Mouse (Mus musculus): ENCODE measurements around the gene Slc9a3r1. TPM values are rescaled to one million over a fixed set of nuclear protein-coding genes. Genes with fewer than 3 reads are reported as not detected.
A peak's percentile ranks its signal among the peaks of the same experiment; 100 is the strongest.

The Slc9a3r1 gene
- polyA plus RNA-seq, 1 experiment from 2014 or later = 74.5 TPM

DNA sequence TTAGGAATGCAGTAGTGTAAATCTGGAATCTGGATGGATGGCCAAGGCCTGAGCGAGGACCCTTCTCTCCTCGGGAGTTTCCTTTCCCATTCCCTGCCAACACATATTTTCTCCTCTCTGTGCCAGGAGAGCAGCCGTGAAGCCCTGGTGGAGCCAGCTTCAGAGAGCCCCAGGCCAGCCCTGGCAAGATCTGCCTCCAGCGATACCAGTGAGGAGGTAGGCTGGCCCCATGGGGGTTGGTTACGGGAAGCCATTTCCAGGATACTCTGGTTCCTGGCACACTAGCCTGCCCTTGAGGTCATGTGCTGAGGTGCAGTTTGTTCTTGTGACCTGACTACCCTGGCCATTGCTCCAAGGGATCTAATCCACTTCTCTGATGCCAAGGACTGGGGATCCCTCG, 16.7 kb downstream of the Slc9a3r1 start:
- Histone ChIP-seq H3K36me3 (peaks cover 64% of the 10 kb centered on the region), H3K9ac (no peak overlapping the region), H3K9me3 (replicated peaks) (no peaks in the 10 kb centered on the region), H3K27ac (no peak overlapping the region), H3K4me1 (peaks cover 59% of the 10 kb centered on the region), H3K4me2 (no peak overlapping the region), H3K27me3 (replicated peaks) (no peaks in the 10 kb centered on the region), H3K4me3 (no peak overlapping the region)
- ATAC-seq = no peak
- 73% methylated on average over 6 of the region's 6 CpGs for WGBS (ENCODE audit: insufficient replicate concordance)

DNA sequence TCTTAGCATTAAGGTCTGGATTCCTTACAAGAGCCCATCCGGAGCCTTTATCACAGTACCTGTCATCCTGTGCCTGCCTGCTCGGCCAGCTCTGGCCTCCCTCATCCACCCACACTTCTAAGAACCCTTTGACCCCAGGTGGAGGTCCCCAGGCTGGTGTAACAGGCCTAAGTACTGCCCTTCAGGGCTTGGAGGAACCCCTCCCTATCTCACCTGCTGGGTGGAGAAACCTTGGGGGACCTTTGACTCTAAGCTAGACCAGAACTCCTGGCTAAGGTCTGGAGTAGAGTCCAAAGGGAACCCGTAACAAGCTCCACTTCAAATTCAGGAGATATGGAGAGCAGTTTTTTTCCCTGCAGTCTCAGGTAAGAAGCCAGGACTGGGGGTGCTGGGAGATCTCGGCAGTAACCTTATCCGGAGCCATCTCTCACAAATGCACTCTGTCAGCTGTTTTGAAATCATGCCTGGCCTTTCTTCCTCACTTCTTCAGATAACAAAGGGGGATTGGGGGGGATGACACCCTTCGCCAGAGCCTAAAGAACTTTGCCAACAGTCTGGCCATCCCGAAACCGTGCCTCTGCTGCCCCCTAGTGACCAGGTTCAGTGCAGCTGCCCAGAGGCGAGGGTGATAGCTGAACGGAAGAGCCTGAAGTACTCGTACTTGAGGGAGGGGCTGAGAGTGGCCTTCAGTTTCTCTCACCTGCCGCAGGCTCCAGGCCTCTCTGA, 18.9 kb downstream of the Slc9a3r1 start:
- 18% methylated on average over 12 of the region's 12 CpGs for WGBS (ENCODE audit: insufficient replicate concordance)
- peaks cover 55% of the 10 kb centered on the region for H3K4me1 ChIP-seq
- H3K4me2 ChIP-seq = no peak overlapping the region
- H3K27ac ChIP-seq = no peak overlapping the region
- ATAC-seq = no peak
- no peaks in the 10 kb centered on the region for H3K9me3 ChIP-seq (replicated peaks)
- H3K9ac ChIP-seq = no peak overlapping the region
- H3K4me3 ChIP-seq = no peak overlapping the region
- peaks cover 50% of the 10 kb centered on the region for H3K36me3 ChIP-seq
- H3K27me3 ChIP-seq (replicated peaks) = no peaks in the 10 kb centered on the region

DNA sequence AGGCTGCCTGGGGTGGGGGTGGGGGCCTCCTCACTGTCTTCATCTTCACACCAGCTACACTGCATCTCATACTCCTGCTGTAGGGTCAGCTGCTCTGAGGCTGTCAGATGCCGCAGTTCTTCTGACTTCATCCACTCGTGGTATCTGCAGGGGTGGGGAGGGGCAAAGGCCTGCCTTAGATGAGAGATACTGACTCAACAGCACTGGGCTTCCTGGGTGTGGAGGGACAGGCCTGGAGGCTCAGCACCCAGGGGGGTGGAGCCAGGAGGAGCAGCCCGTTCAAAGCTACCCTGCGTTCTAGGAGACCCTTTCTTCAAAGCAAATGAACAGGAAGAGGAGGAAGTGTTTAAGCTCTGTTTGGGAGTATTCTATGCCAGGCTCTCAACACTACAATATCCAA, 21.8 kb downstream of the Slc9a3r1 start:
- 20% methylated on average over 3 of the region's 4 CpGs for WGBS (ENCODE audit: insufficient replicate concordance)
- peaks cover 32% of the 10 kb centered on the region for H3K36me3 ChIP-seq
- H3K27ac ChIP-seq = no peak overlapping the region
- peaks cover 59% of the 10 kb centered on the region for H3K4me1 ChIP-seq
- ATAC-seq = no peak
- peak overlapping the region; percentile 41 for H3K9ac ChIP-seq
- H3K4me2 ChIP-seq = peak overlapping the region; percentile 28
- no peak overlapping the region for H3K4me3 ChIP-seq
- H3K9me3 ChIP-seq (replicated peaks) = no peaks in the 10 kb centered on the region
- H3K27me3 ChIP-seq (replicated peaks) = no peaks in the 10 kb centered on the region

DNA sequence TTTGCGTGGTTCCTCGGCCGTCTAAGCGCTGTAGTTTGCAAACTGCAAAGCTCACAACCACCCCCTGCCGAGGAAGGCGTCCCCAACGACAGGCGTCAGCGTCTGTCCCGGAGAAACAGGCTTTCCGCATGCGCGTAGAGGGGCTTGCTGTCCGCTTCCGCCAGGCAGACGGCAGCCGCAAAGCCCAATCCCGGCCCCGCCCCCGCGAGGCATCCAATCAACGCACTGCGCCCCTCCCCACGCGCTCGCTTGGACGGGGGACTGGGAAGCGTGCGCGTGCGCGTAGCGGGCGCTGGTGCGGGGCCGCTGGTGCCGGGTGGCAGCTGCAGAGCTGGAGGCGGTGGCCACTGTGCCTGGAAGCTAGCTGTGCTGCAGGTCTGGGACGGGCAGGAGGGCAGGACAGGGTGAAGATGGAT, 24.1 kb downstream of the Slc9a3r1 start, which contains the start of gene Tmem104:
Gene Tmem104, plus strand, starts transcription at position 264 of the 416 bp plus-strand sequence.
- Histone ChIP-seq H3K4me3 (peak within 1 kb of the TSS; percentile 76), H3K27ac (peak within 1 kb of the TSS; percentile 85), H3K9ac (peak within 1 kb of the TSS; percentile 80), H3K9me3 (replicated peaks) (no peaks in the 10 kb centered on the region), H3K4me1 (peaks cover 67% of the 10 kb centered on the region), H3K27me3 (replicated peaks) (no peaks in the 10 kb centered on the region), H3K36me3 (peaks cover 26% of the 10 kb centered on the region), H3K4me2 (peak within 1 kb of the TSS; percentile 95)
- under 1% methylated on average over 39 of the region's 39 CpGs for WGBS (ENCODE audit: insufficient replicate concordance)
- ATAC-seq = peak; percentile 92

DNA sequence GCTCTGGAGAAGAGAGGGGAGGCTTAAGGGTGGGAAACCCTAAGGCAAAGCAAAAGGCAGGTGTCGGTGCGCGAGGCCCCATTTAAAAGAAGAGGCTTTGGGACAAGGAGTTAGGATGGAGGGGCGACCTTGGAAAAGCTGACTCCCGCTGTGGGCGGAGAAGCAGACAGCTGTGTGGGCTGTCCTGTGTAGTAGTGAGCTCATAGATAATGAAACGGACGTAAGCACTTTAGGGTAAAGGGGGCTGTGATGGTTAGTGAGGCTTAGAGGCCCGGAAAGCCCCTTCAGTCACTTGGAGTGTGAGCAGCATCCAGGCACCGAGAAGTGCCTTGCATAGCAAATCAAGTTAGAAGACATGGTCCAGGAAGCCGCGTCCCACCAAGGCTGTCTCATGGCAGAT, 24.6 kb downstream of the Slc9a3r1 start, which contains the start of gene Nat9:
Gene Nat9, minus strand, starts transcription at position 167 of the 400 bp plus-strand sequence.
- Histone ChIP-seq H3K4me3 (peak within 1 kb of the TSS; percentile 76), H3K9me3 (replicated peaks) (no peaks in the 10 kb centered on the region), H3K27me3 (replicated peaks) (no peaks in the 10 kb centered on the region), H3K36me3 (peaks cover 24% of the 10 kb centered on the region), H3K9ac (peak within 1 kb of the TSS; percentile 80), H3K27ac (peak within 1 kb of the TSS; percentile 85), H3K4me1 (peaks cover 68% of the 10 kb centered on the region), H3K4me2 (peak within 1 kb of the TSS; percentile 95)
- WGBS (ENCODE audit: insufficient replicate concordance) = 3% methylated on average over 12 of the region's 12 CpGs
- peak; percentile 44 for ATAC-seq

DNA sequence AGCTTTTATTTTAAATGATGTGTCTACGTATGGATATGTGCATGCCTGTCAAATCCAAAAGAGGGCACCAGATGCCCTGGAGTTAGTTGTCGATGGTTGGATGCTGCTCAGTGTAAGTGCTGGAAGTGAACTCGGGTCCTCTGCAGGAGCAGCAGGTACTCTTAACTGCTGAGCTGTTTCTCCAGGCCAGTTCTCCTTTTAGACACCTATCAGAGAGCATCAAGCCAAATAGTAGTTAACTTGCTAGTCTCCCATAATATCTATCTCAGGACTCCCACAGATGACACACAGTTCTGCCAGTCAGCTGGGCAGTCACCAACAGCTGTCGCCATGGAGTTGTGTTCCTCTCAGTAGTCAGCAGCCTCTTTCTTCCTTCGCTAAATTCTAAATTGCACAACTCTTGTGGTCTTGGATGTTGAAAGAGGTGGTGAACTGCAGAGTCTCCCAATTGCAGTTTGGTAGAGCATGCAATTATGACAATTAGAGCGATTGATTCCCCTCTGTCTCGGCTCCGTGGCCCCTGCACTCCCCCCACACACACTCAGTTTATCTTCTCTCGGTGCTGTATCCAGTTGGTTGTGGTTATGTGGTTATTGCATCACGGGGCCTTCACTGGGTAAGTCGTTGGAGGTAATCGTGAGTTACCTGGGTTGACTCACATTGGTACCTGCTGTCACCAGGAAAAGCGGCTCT, 25.5 kb downstream of the Slc9a3r1 start:
- H3K9me3 ChIP-seq (replicated peaks) = no peaks in the 10 kb centered on the region
- WGBS (ENCODE audit: insufficient replicate concordance) = 29% methylated on average over 13 of the region's 13 CpGs
- peak overlapping the region; percentile 95 for H3K4me2 ChIP-seq
- peaks cover 23% of the 10 kb centered on the region for H3K36me3 ChIP-seq
- H3K4me1 ChIP-seq = peaks cover 65% of the 10 kb centered on the region
- H3K9ac ChIP-seq = 0 out of 2 replicates have a peak overlapping the region, but pooled peaks have one; percentile 12
- no peaks in the 10 kb centered on the region for H3K27me3 ChIP-seq (replicated peaks)
- no peak for ATAC-seq
- H3K27ac ChIP-seq = peak overlapping the region; percentile 51; the same call in 1 of the 2 replicates
- peak overlapping the region; percentile 76; the same call in 1 of the 2 replicates for H3K4me3 ChIP-seq

DNA sequence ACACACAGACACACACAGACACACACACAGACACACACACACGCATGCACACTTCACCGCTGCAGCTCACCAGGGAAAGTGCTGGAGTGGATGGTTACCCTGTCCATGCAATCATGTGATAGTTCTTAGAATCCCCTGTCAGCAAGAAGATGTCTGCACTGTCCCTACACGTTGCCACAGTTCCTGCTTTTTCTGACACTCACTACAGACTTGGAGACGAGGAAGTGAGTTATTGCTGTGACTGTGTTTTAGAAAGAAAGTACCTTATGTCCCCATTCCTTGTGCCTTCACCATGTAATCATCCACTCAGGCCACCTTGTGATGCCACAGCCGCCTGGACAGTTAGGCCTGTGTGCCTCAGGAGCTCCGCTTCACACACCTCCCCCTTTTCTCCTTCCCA, 26.2 kb downstream of the Slc9a3r1 start:
- peak overlapping the region; percentile 9; the same call in 1 of the 2 replicates for H3K4me3 ChIP-seq
- peaks cover 66% of the 10 kb centered on the region for H3K4me1 ChIP-seq
- 0 out of 2 replicates have a peak overlapping the region, but pooled peaks have one; percentile 51 for H3K27ac ChIP-seq
- H3K36me3 ChIP-seq = peaks cover 23% of the 10 kb centered on the region
- H3K27me3 ChIP-seq (replicated peaks) = no peaks in the 10 kb centered on the region
- no peak for ATAC-seq
- no peaks in the 10 kb centered on the region for H3K9me3 ChIP-seq (replicated peaks)
- H3K4me2 ChIP-seq = peak overlapping the region; percentile 95
- H3K9ac ChIP-seq = 0 out of 2 replicates have a peak overlapping the region, but pooled peaks have one; percentile 12
- WGBS (ENCODE audit: insufficient replicate concordance) = 68% methylated on average over 6 of the region's 6 CpGs

DNA sequence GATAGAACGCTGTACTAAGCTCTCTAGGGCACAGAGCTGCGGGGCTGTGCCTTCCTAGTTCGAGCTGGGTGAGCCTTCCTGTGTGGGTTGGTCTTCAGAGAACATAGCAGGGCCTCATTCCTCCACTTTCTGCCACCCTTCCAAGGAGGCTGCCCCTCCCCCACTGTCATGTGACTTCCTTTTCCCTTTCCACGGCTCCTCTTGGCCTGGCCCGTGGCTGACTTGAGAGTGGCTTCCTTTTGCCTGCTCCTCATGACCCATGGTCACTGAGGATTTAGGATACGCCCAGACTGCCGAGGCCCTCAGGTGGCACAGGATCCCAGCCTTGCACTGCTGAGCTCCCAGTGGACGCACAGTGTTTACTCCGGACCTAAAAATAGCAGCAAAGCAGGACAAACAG, 29.0 kb downstream of the Slc9a3r1 start:
- peaks cover 70% of the 10 kb centered on the region for H3K4me1 ChIP-seq
- peaks cover 23% of the 10 kb centered on the region for H3K36me3 ChIP-seq
- no peak overlapping the region for H3K4me3 ChIP-seq
- WGBS (ENCODE audit: insufficient replicate concordance) = 21% methylated on average over 9 of the region's 9 CpGs
- H3K9me3 ChIP-seq (replicated peaks) = no peaks in the 10 kb centered on the region
- no peaks in the 10 kb centered on the region for H3K27me3 ChIP-seq (replicated peaks)
- peak overlapping the region; percentile 62 for H3K27ac ChIP-seq
- no peak overlapping the region; the same call in 1 of the 2 replicates for H3K9ac ChIP-seq
- peak overlapping the region; percentile 32 for H3K4me2 ChIP-seq
- no peak for ATAC-seq

DNA sequence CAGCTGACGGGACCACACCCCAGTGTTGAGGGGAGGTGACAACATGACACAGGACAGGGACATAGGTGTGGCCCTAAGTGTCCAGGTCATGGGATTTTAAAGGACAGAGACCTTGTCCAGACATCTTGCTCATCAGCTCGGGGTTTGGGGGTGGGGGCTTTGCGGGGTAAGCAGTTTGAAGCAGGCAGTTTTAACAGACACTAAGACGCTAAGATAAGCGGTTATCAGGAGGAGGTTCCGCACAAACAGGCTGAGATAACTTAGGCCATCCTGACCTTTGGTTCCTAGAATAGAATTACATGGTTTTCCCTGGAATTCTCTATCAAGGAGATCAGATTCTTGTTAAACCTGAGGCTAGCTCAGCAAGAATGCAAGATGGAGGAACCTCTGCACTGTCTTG, 31.6 kb downstream of the Slc9a3r1 start:
- peaks cover 30% of the 10 kb centered on the region for H3K36me3 ChIP-seq
- no peak overlapping the region for H3K4me3 ChIP-seq
- peak overlapping the region; percentile 22; the same call in 1 of the 2 replicates for H3K4me2 ChIP-seq
- peak; percentile 36; the same call in 1 of the 2 replicates for ATAC-seq
- H3K4me1 ChIP-seq = peaks cover 51% of the 10 kb centered on the region
- no peak overlapping the region for H3K9ac ChIP-seq
- no peaks in the 10 kb centered on the region for H3K27me3 ChIP-seq (replicated peaks)
- no peak overlapping the region for H3K27ac ChIP-seq
- 24% methylated on average over 6 of the region's 6 CpGs for WGBS (ENCODE audit: insufficient replicate concordance)
- no peaks in the 10 kb centered on the region for H3K9me3 ChIP-seq (replicated peaks)

DNA sequence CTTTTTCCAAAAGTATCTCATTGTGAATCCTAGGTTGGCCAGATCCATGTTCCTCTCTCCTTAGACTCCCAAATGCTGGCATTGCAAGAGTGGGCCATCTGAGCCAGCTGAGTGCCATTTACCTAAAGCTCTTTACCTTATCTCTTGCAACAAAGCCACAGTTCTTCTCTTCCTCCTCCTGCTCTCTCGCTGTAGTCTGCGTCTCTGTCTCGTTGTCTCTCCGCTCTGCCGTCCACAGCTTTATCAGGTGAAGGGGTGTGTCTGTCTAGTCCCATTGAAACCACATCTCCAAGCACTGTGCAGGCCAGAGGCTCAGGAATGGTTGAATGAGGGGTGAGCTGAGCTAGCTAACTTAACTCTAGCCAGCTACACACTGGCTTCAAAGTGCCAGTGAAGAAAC, 32.8 kb downstream of the Slc9a3r1 start:
- Histone ChIP-seq H3K4me1 (peaks cover 48% of the 10 kb centered on the region), H3K4me2 (peak overlapping the region; percentile 10), H3K27me3 (replicated peaks) (no peaks in the 10 kb centered on the region), H3K36me3 (peaks cover 25% of the 10 kb centered on the region), H3K9ac (0 out of 2 replicates have a peak overlapping the region, but pooled peaks have one; percentile 31), H3K4me3 (no peak overlapping the region), H3K27ac (no peak overlapping the region), H3K9me3 (replicated peaks) (no peaks in the 10 kb centered on the region)
- WGBS (ENCODE audit: insufficient replicate concordance) = 21% methylated on average over 5 of the region's 5 CpGs
- ATAC-seq = peak; percentile 60

DNA sequence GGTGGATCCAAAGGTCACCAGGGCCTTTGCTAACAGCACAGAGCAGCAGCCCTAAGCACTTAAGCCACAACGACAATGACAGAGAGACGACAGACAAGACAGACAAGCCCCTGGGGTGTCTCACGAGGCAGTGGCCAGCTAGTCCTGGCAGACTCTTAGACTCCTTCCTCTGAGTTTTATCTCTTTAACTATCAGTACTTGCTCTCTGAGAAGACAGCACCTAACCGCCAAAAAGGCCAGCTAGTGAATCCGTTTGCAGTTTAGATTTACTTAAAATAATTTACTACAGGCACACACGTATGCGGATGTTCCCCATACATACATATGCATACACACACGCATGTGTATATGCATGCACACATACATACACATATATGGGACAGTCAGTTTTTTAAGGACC, 34.4 kb downstream of the Slc9a3r1 start:
- H3K4me2 ChIP-seq = no peak overlapping the region
- no peak for ATAC-seq
- H3K36me3 ChIP-seq = peaks cover 32% of the 10 kb centered on the region
- 63% methylated on average over 8 of the region's 8 CpGs for WGBS (ENCODE audit: insufficient replicate concordance)
- H3K4me1 ChIP-seq = peaks cover 35% of the 10 kb centered on the region
- H3K27me3 ChIP-seq (replicated peaks) = no peaks in the 10 kb centered on the region
- H3K9me3 ChIP-seq (replicated peaks) = no peaks in the 10 kb centered on the region
- H3K9ac ChIP-seq = no peak overlapping the region
- no peak overlapping the region for H3K27ac ChIP-seq
- no peak overlapping the region for H3K4me3 ChIP-seq

DNA sequence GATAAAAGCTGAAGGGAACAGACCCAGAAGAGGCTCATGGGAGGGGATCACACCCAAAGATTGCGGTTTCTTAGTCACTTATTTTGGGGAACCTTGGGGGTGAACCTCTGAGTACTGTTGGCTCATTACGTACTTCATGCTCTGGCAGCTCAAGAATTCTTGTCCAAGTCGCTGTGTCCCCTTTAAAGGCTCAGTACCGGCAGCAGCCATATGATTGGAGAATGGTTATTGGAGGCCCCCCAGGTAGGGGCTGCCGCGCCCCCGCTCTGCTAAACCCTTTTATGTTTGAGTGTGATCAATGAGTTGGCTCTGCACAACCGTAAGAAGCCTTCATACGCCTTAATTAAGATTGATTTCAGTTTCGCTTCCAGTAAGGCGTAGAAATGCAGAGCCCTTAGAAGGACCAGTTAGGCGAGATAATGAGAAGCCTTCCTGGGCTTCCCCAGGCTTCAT, 35.8 kb downstream of the Slc9a3r1 start:
- H3K9ac ChIP-seq = no peak overlapping the region
- ATAC-seq = no peak
- H3K4me3 ChIP-seq = no peak overlapping the region
- H3K9me3 ChIP-seq (replicated peaks) = no peaks in the 10 kb centered on the region
- H3K4me2 ChIP-seq = no peak overlapping the region
- no peak overlapping the region for H3K27ac ChIP-seq
- H3K36me3 ChIP-seq = peaks cover 46% of the 10 kb centered on the region
- WGBS (ENCODE audit: insufficient replicate concordance) = 70% methylated on average over 12 of the region's 12 CpGs
- no peaks in the 10 kb centered on the region for H3K27me3 ChIP-seq (replicated peaks)
- H3K4me1 ChIP-seq = peaks cover 35% of the 10 kb centered on the region
